Mouse (Mus musculus) splenic B cell, adult 2 months (primary cell): Measurements from ENCODE around the gene Mtfr1l.

Experiments
- DNase-seq: peaks from one replicate; pipeline ENCODE4 v3.0.0-alpha.2; 2011; ENCODE audit warnings: low read depth, low spot score
- H3K27me3 ChIP-seq: 2 replicates; pipeline ENCODE4 v1.6.1; 2012; ENCODE audit warnings: mild to moderate bottlenecking, low read length, moderate library complexity, mixed read lengths; ENCODE audit not compliant: control insufficient read depth, poor library complexity, insufficient read depth, severe bottlenecking
- H3K36me3 ChIP-seq: 2 replicates; pipeline ENCODE4 v1.6.1; 2012; ENCODE audit warnings: mild to moderate bottlenecking, low read length, moderate library complexity, mixed read lengths; ENCODE audit not compliant: control insufficient read depth, poor library complexity, insufficient read depth, severe bottlenecking

Mtfr1l gene

GRCm38 (mm10) chr4:134546814-134547705 lies 11.9 kb upstream of the Mtfr1l start:
- H3K36me3 ChIP-seq = no peaks in the 10 kb centered on the region
- no peak for DNase-seq
- H3K27me3 ChIP-seq = no peaks in the 10 kb centered on the region

- H3K36me3 ChIP-seq = no peaks in the 10 kb centered on the region
- peak; percentile 93 for DNase-seq
- no peaks in the 10 kb centered on the region for H3K27me3 ChIP-seq
These were observed 8.1 kb upstream of the Mtfr1l start for GRCm38 (mm10) chr4:134543261-134543660.

GRCm38 (mm10) chr4:134542726-134543125 lies 7.5 kb upstream of the Mtfr1l start:
- no peak for DNase-seq
- Histone ChIP-seq H3K27me3 (no peaks in the 10 kb centered on the region), H3K36me3 (no peaks in the 10 kb centered on the region)

GRCm38 (mm10) chr4:134538997-134539580 lies 3.9 kb upstream of the Mtfr1l start:
- Histone ChIP-seq H3K27me3 (no peaks in the 10 kb centered on the region), H3K36me3 (no peaks in the 10 kb centered on the region)
- no peak for DNase-seq

- no peaks in the 10 kb centered on the region for H3K27me3 ChIP-seq
These were observed 582 bp upstream of the Mtfr1l start for GRCm38 (mm10) chr4:134535787-134536151.

GRCm38 (mm10) chr4:134534124-134534886 lies 882 bp downstream of the Mtfr1l start:
- peak; percentile 74 for DNase-seq
- Histone ChIP-seq H3K27me3 (no peaks in the 10 kb centered on the region), H3K36me3 (0 out of 2 replicates have a peak, but pooled peaks cover 2% of the 10 kb centered on the region)

More at GRCm38 (mm10) chr4:134535787-134536151, 582 bp upstream of the Mtfr1l start:
- no peak for DNase-seq
- 0 out of 2 replicates have a peak, but pooled peaks cover 2% of the 10 kb centered on the region for H3K36me3 ChIP-seq

- no peak for DNase-seq
- H3K36me3 ChIP-seq = peaks cover 4% of the 10 kb centered on the region
These were observed 1.8 kb downstream of the Mtfr1l start for GRCm38 (mm10) chr4:134533421-134533820.

GRCm38 (mm10) chr4:134532928-134533327 lies 2.3 kb downstream of the Mtfr1l start:
- DNase-seq = no peak
- H3K27me3 ChIP-seq = no peaks in the 10 kb centered on the region
- H3K36me3 ChIP-seq = peaks cover 4% of the 10 kb centered on the region

More at GRCm38 (mm10) chr4:134533421-134533820, 1.8 kb downstream of the Mtfr1l start:
- H3K27me3 ChIP-seq = no peaks in the 10 kb centered on the region

GRCm38 (mm10) chr4:134526220-134526619 lies 9.0 kb downstream of the Mtfr1l start:
- peaks cover 5% of the 10 kb centered on the region for H3K36me3 ChIP-seq
- no peak for DNase-seq
- no peaks in the 10 kb centered on the region for H3K27me3 ChIP-seq

GRCm38 (mm10) chr4:134525806-134526205 lies 9.4 kb downstream of the Mtfr1l start:
- Histone ChIP-seq H3K27me3 (no peaks in the 10 kb centered on the region), H3K36me3 (peaks cover 5% of the 10 kb centered on the region)
- no peak for DNase-seq

- no peak for DNase-seq
- H3K27me3 ChIP-seq = no peaks in the 10 kb centered on the region
- peaks cover 3% of the 10 kb centered on the region for H3K36me3 ChIP-seq
These were observed 11.7 kb downstream of the Mtfr1l start for GRCm38 (mm10) chr4:134523447-134523846.

- no peaks in the 10 kb centered on the region for H3K27me3 ChIP-seq
- no peaks in the 10 kb centered on the region for H3K36me3 ChIP-seq
- no peak for DNase-seq
These were observed 15.9 kb downstream of the Mtfr1l start for GRCm38 (mm10) chr4:134519281-134519680.

- no peak for DNase-seq
- no peaks in the 10 kb centered on the region for H3K36me3 ChIP-seq
- no peaks in the 10 kb centered on the region for H3K27me3 ChIP-seq
These were observed 16.6 kb downstream of the Mtfr1l start for GRCm38 (mm10) chr4:134518541-134518940.

- no peaks in the 10 kb centered on the region for H3K27me3 ChIP-seq
- no peak for DNase-seq
- H3K36me3 ChIP-seq = no peaks in the 10 kb centered on the region
These were observed 17.5 kb downstream of the Mtfr1l start for GRCm38 (mm10) chr4:134517719-134518118.

GRCm38 (mm10) chr4:134516981-134517380 lies 18.2 kb downstream of the Mtfr1l start:
- Histone ChIP-seq H3K27me3 (no peaks in the 10 kb centered on the region), H3K36me3 (no peaks in the 10 kb centered on the region)
- DNase-seq = no peak
